Mouse (Mus musculus) MEL (cell line): ENCODE data around the gene Amz2. TPM values are rescaled to one million over a fixed set of nuclear protein-coding genes. Genes with fewer than 3 reads are reported as not detected.

Experiments
- DNase-seq: peaks from one replicate; pipeline ENCODE4 v3.0.0; 2011; ENCODE audit warnings: low read depth, low spot score
- H3K27ac ChIP-seq: 2 replicates; pipeline ENCODE4 v1.5.1; 2012; ENCODE audit warnings: low read depth, mild to moderate bottlenecking, control low read depth, low read length, moderate library complexity; ENCODE audit not compliant: control insufficient read depth
- H3K27me3 ChIP-seq, 2 experiments: fragments of 150-350 bp in 1 of 2; sonication (generic) in 1 of 2; 2 replicates each; pipeline ENCODE4 v1.6.1; 2012; ENCODE audit warnings: low read length in 2 of 2, mild to moderate bottlenecking in 2 of 2, improper control_type of control experiment in 1 of 2, moderate library complexity in 1 of 2; ENCODE audit not compliant: insufficient read depth in 2 of 2, control insufficient read depth in 1 of 2
- H3K36me3 ChIP-seq, 2 experiments: 2 replicates each; pipeline ENCODE4 v1.6.1; 2012 to 2014; ENCODE audit warnings: low read length in 2 of 2, improper control_type of control experiment in 1 of 2, inconsistent platforms in 1 of 2, mild to moderate bottlenecking in 1 of 2; ENCODE audit not compliant: insufficient read depth in 2 of 2, control insufficient read depth in 1 of 2
- H3K4me1 ChIP-seq, 2 experiments: fragments of 150-350 bp in 1 of 2; sonication (generic) in 1 of 2; 2 replicates each; pipeline ENCODE4 v1.6.1; 2012; ENCODE audit warnings: low read length in 2 of 2, improper control_type of control experiment in 1 of 2, mild to moderate bottlenecking in 1 of 2; ENCODE audit not compliant: insufficient read depth in 2 of 2, control insufficient read depth in 1 of 2
- H3K4me3 ChIP-seq, 2 experiments: fragments of 150-350 bp in 1 of 2; sonication (generic) in 1 of 2; 2 replicates each; pipeline ENCODE4 v1.5.1; 2012; ENCODE audit warnings: low read depth in 2 of 2, low read length in 2 of 2, mild to moderate bottlenecking in 2 of 2, moderate library complexity in 2 of 2, control low read depth in 1 of 2, improper control_type of control experiment in 1 of 2; ENCODE audit not compliant: control insufficient read depth in 1 of 2, insufficient read depth in 1 of 2
- H3K79me2 ChIP-seq: 2 replicates; pipeline ENCODE4 v1.6.1; 2012; ENCODE audit warnings: mild to moderate bottlenecking, low read length, moderate library complexity; ENCODE audit not compliant: control insufficient read depth, poor library complexity, insufficient read depth
- H3K9ac ChIP-seq: 2 replicates; pipeline ENCODE4 v1.6.1; 2012; ENCODE audit warnings: low read depth, mild to moderate bottlenecking, control low read depth, low read length, moderate library complexity; ENCODE audit not compliant: control insufficient read depth, poor library complexity, severe bottlenecking
- H3K9me3 ChIP-seq: fragments of 150-350 bp; sonication (generic); replicated peaks from 2 replicates; pipeline ENCODE4 v1.6.1; 2012; ENCODE audit warnings: mild to moderate bottlenecking, low read length, improper control_type of control experiment, moderate library complexity; ENCODE audit not compliant: insufficient read depth
- BHLHE40 ChIP-seq: IDR thresholded peaks from 2 replicates; pipeline ENCODE4 v1.6.1; 2012; ENCODE audit warnings: low read depth, mild to moderate bottlenecking, inconsistent platforms, low read length, improper control_type of control experiment, borderline replicate concordance
- CHD1 ChIP-seq: IDR thresholded peaks from 2 replicates; pipeline ENCODE4 v1.6.1; 2012; ENCODE audit warnings: low read depth, mild to moderate bottlenecking, inconsistent platforms, low read length, improper control_type of control experiment
- CTCF ChIP-seq, 3 experiments: IDR thresholded peaks in 2 of 3; conservative IDR thresholded peaks in 1 of 3; 2 replicates each; pipeline ENCODE4 v1.5.1; 2011 to 2012; ENCODE audit warnings: low read length in 3 of 3, low read depth in 2 of 3, mild to moderate bottlenecking in 2 of 3, improper control_type of control experiment in 1 of 3, inconsistent platforms in 1 of 3, mixed read lengths in 1 of 3, moderate library complexity in 1 of 3; ENCODE audit not compliant: control insufficient read depth in 1 of 3, insufficient read depth in 1 of 3, poor library complexity in 1 of 3, severe bottlenecking in 1 of 3
- EP300 ChIP-seq, 2 experiments: IDR thresholded peaks; 2 replicates each; pipeline ENCODE4 v1.6.1; 2011; ENCODE audit warnings: improper control_type of control experiment in 2 of 2, low read length in 2 of 2, low read depth in 1 of 2, mild to moderate bottlenecking in 1 of 2
- ETS1 ChIP-seq: IDR thresholded peaks from 2 replicates; pipeline ENCODE4 v1.6.1; 2012; ENCODE audit warnings: low read depth, mild to moderate bottlenecking, inconsistent platforms, low read length, improper control_type of control experiment, moderate library complexity
- JUND ChIP-seq: IDR thresholded peaks from 2 replicates; pipeline ENCODE4 v1.6.1; 2011; ENCODE audit warnings: low read depth, mild to moderate bottlenecking, improper control_type of control experiment, low read length
- MAFK ChIP-seq: IDR thresholded peaks from 2 replicates; pipeline ENCODE4 v1.6.1; 2011; ENCODE audit warnings: low read depth, mild to moderate bottlenecking, low read length, improper control_type of control experiment, borderline replicate concordance
- MAZ ChIP-seq: IDR thresholded peaks from 2 replicates; pipeline ENCODE4 v1.6.1; 2012; ENCODE audit warnings: low read depth, mild to moderate bottlenecking, inconsistent platforms, low read length, improper control_type of control experiment
- MXI1 ChIP-seq: IDR thresholded peaks from 2 replicates; pipeline ENCODE4 v1.6.1; 2011; ENCODE audit warnings: mild to moderate bottlenecking, low read depth, low read length, improper control_type of control experiment
- MYC ChIP-seq: IDR thresholded peaks from 2 replicates; pipeline ENCODE4 v1.6.1; 2011; ENCODE audit warnings: low read depth, mild to moderate bottlenecking, low read length, improper control_type of control experiment, moderate library complexity
- POLR2A ChIP-seq, 2 experiments: IDR thresholded peaks; 2 replicates each; pipeline ENCODE4 v1.6.1; 2011 to 2012; ENCODE audit warnings: low read length in 2 of 2, mild to moderate bottlenecking in 2 of 2, control low read depth in 1 of 2, improper control_type of control experiment in 1 of 2, low read depth in 1 of 2, moderate library complexity in 1 of 2; ENCODE audit not compliant: control insufficient read depth in 1 of 2, insufficient read depth in 1 of 2, poor library complexity in 1 of 2
- POLR2AphosphoS2 ChIP-seq: IDR thresholded peaks from 2 replicates; pipeline ENCODE4 v1.6.1; 2011; ENCODE audit warnings: low read length, improper control_type of control experiment
- RAD21 ChIP-seq: IDR thresholded peaks from 2 replicates; pipeline ENCODE4 v1.6.1; 2011; ENCODE audit warnings: mild to moderate bottlenecking, low read depth, low read length, improper control_type of control experiment
- UBTF ChIP-seq: IDR thresholded peaks from 2 replicates; pipeline ENCODE4 v1.6.1; 2012; ENCODE audit warnings: low read depth, mild to moderate bottlenecking, inconsistent platforms, low read length, improper control_type of control experiment, moderate library complexity, borderline replicate concordance; ENCODE audit not compliant: insufficient read depth
- USF1 ChIP-seq: IDR thresholded peaks from 2 replicates; pipeline ENCODE4 v1.6.1; 2014; ENCODE audit warnings: low read depth, mild to moderate bottlenecking, inconsistent platforms, low read length, improper control_type of control experiment, moderate library complexity
- USF2 ChIP-seq, 2 experiments: IDR thresholded peaks; 2 replicates each; pipeline ENCODE4 v1.6.1; 2011 to 2012; ENCODE audit warnings: improper control_type of control experiment in 2 of 2, low read length in 2 of 2, borderline replicate concordance in 1 of 2, inconsistent platforms in 1 of 2, low read depth in 1 of 2, mild to moderate bottlenecking in 1 of 2; ENCODE audit not compliant: insufficient read depth in 1 of 2
- ZKSCAN1 ChIP-seq: IDR thresholded peaks from 2 replicates; pipeline ENCODE4 v1.6.1; 2012; ENCODE audit warnings: low read depth, mild to moderate bottlenecking, inconsistent platforms, low read length, improper control_type of control experiment, moderate library complexity
- ZMIZ1 ChIP-seq: IDR thresholded peaks from 2 replicates; pipeline ENCODE4 v1.6.1; 2012; ENCODE audit warnings: low read depth, mild to moderate bottlenecking, inconsistent platforms, low read length, improper control_type of control experiment, moderate library complexity
- ZNF384 ChIP-seq: IDR thresholded peaks from 2 replicates; pipeline ENCODE4 v1.6.1; 2012; ENCODE audit warnings: low read depth, mild to moderate bottlenecking, inconsistent platforms, low read length, improper control_type of control experiment
- polyA plus RNA-seq, 2 experiments: library from polyadenylated mRNA; stranded (reverse) in 1 of 2; unstranded in 1 of 2; fragments of >175 nt in 1 of 2; fragments of >200 nt in 1 of 2; gene quantifications; 2 replicates each; pipeline versions ENCODE4 v1.2.1 to v1.2.4; 2012; ENCODE audit warnings: low replicate concordance in 2 of 2, low read depth in 1 of 2; ENCODE audit not compliant: insufficient read length in 2 of 2, insufficient read depth in 1 of 2, missing spikeins in 1 of 2
- total RNA-seq: library from RNA; depleted of rRNA; stranded (reverse); fragments of 300-350 nt; gene quantifications from 2 replicates; pipeline ENCODE4 v1.2.3, GENCODE M21; 2012

Amz2 gene
- total and polyA plus RNA-seq, 3 experiments: 40.2 to 1,743 (median 47.1) TPM

DNA sequence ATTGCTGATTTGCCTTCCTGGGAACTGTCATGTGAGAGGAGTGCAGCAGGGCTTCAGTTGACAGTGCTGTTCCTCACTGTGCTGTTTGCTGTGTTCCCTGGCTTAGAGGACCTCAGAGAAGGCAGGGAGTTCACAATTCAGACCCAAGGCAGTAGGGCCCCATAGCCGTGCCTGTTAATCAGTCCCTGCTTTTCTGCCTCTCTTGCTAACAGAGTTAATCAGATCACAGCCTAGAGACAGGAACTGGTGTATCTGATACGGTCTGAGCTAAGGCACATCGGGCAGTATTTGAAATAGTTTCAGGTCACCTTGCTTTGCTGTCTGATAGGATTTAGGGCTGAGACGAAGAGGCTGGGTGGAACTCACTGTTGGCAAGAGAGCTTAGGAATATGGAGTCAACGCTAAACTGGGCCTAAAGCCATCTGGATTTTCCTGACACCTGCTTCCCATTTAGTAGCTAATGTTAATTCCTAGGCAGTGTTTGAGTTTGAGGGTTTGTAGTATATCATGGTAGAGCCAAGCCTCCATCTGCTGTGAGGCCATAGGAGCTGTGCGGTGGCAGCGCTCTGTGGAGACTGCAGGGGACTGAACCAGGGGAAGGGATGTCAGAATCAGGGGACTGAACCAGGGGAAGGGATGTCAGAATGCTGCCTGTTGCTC is 49.1 kb upstream of the Amz2 start (continued):
- TF ChIP-seq JUND: no peak
- 0 out of 2 replicates have a peak, but pooled peaks have one; percentile 13 for TF ChIP-seq MAFK
- TF ChIP-seq CHD1: no peak
- TF ChIP-seq MAZ: no peak
- no peak for TF ChIP-seq UBTF
- TF ChIP-seq EP300 (IDR thresholded peaks at IDR 0.05; ENCODE audit: low read depth in 1 of 2, low read length in 2 of 2): peak; percentile 70 to 76; a peak in 3 of 4 replicates
- no peak for TF ChIP-seq CTCF (IDR thresholded peaks at IDR 0.05 in 2 of 3, conservative IDR thresholded peaks at IDR 0.05 in 1 of 3; ENCODE audit: control insufficient read depth in 1 of 3, insufficient read depth in 1 of 3, low read depth in 2 of 3, low read length in 3 of 3, poor library complexity in 1 of 3, severe bottlenecking in 1 of 3)
- TF ChIP-seq MXI1: 0 out of 2 replicates have a peak, but pooled peaks have one; percentile 7

DNA sequence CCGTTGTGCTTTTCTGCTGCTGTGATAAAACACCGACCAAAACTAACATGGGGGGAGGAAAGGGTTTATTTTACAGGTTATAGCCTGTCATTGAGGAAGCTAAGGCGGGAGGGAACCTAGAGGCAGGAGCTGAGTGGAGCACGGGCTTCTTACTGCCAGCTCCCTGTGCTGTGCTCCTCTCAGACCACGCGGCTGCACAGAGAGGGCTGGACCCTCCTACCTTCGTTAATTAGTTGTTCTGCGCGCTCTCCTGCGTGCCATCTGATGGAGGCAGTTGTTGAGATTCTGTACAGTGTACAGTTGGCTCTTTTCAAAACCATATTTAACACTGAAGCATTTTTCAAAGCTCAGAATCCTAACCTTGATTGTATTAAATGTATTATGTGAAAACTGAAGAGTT is 48.3 kb upstream of the Amz2 start:
- peaks cover 59% of the 10 kb centered on the region for H3K79me2 ChIP-seq
- peaks cover 4 to 53% of the 10 kb centered on the region in 2 experiments for H3K36me3 ChIP-seq
- peaks cover 32 to 39% of the 10 kb centered on the region in 2 experiments for H3K4me1 ChIP-seq
- H3K27ac ChIP-seq: no peak overlapping the region
- no peak for DNase-seq
- H3K27me3 ChIP-seq: no peaks in the 10 kb centered on the region
- H3K9ac ChIP-seq: no peak overlapping the region
- TF ChIP-seq ZMIZ1: no peak
- no peak for TF ChIP-seq USF1
- no peak for TF ChIP-seq ZNF384
- no peak for TF ChIP-seq POLR2A (IDR thresholded peaks at IDR 0.05; ENCODE audit: control insufficient read depth in 1 of 2, insufficient read depth in 1 of 2, low read depth in 1 of 2, low read length in 2 of 2, poor library complexity in 1 of 2)
- H3K4me3 ChIP-seq: no peak overlapping the region
- H3K9me3 ChIP-seq: no peaks in the 10 kb centered on the region

- Histone ChIP-seq H3K4me1 (peaks cover 32 to 39% of the 10 kb centered on the region in 2 experiments), H3K27ac (no peak overlapping the region), H3K4me3 (no peak overlapping the region), H3K79me2 (peaks cover 61% of the 10 kb centered on the region), H3K9ac (no peak overlapping the region), H3K9me3 (no peaks in the 10 kb centered on the region)
- no peak for DNase-seq
- no peak for TF ChIP-seq USF2 (IDR thresholded peaks at IDR 0.05; ENCODE audit: borderline replicate concordance in 1 of 2, insufficient read depth in 1 of 2, low read depth in 1 of 2, low read length in 2 of 2)
- TF ChIP-seq ETS1: no peak
- no peak for TF ChIP-seq ZNF384
- TF ChIP-seq ZKSCAN1: no peak
- TF ChIP-seq MYC: no peak
- no peak for TF ChIP-seq RAD21
- TF ChIP-seq UBTF: no peak
- no peak for TF ChIP-seq CTCF (IDR thresholded peaks at IDR 0.05 in 2 of 3, conservative IDR thresholded peaks at IDR 0.05 in 1 of 3; ENCODE audit: control insufficient read depth in 1 of 3, insufficient read depth in 1 of 3, low read depth in 2 of 3, low read length in 3 of 3, poor library complexity in 1 of 3, severe bottlenecking in 1 of 3)
- no peak for TF ChIP-seq EP300 (IDR thresholded peaks at IDR 0.05; ENCODE audit: low read depth in 1 of 2, low read length in 2 of 2)
- TF ChIP-seq POLR2AphosphoS2: no peak
- TF ChIP-seq BHLHE40: no peak
- no peak for TF ChIP-seq POLR2A (IDR thresholded peaks at IDR 0.05; ENCODE audit: control insufficient read depth in 1 of 2, insufficient read depth in 1 of 2, low read depth in 1 of 2, low read length in 2 of 2, poor library complexity in 1 of 2)
- TF ChIP-seq, all 39 proteins: peak for 0
- Histone ChIP-seq H3K27me3 (no peaks in the 10 kb centered on the region), H3K36me3 (peaks cover 2 to 53% of the 10 kb centered on the region in 2 experiments)
These were observed 47.7 kb upstream of the Amz2 start for GRCm38 (mm10) chr11:109378051-109378450.
